Mouse (Mus musculus): ENCODE measurements at regions not wholly inside any gene's neighbourhood (a gene's known extent, or its start where the extent isn't known, plus 50 kb on each side); places are given as distances from the start of the nearest gene placed in this dataset.
"Not testable (repeated sequence)": the region's sequence is repeated elsewhere in the genome, so short reads cannot be mapped to it uniquely, and the experiment has no call there.

GRCm38 (mm10) chr9:85920745-85921614 lies 78.8 kb downstream of the Tpbg start:
- no peak for DNase-seq (ENCODE audit: low spot score)

- DNase-seq (ENCODE audit: low spot score): no peak
Observed at GRCm38 (mm10) chr9:85925259-85925658, 83.1 kb downstream of the Tpbg start.

GRCm38 (mm10) chr9:85932209-85932608 lies 90.0 kb downstream of the Tpbg start:
- DNase-seq (ENCODE audit: low spot score): no peak

DNA sequence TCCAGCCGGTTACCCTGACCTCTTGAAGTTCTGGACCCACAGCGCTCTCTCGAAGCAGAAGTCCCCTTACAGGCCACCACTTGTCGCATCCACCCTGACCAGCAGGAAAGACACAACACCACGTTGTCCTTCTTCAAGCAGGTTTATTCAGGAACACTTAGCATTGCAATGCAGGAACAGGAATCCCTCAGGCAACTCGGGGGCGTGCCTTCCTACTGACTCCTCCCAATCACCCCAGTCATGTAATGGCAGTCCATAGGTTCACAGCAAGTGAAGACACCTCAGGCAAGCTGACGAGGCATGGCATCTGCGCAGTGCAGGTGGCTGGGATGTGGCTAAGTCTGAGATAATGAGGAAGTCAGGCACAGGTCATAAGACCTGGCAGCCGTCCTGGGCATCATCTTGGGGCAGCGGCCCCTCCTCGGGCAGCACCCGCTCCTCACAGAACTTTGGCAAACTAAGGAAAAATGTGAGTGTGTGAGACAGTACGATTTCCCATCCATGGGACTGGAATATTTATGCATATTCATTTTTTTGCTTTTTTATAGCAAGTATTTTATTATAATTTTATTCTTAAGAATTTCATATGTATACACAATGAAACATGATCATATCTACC lies 101.0 kb downstream of the Tpbg start:
- DNase-seq (ENCODE audit: low spot score): not testable (repeated sequence)

GRCm38 (mm10) chr9:85948495-85949137 lies 106.4 kb downstream of the Tpbg start:
- DNase-seq (ENCODE audit: low spot score): no peak

DNA sequence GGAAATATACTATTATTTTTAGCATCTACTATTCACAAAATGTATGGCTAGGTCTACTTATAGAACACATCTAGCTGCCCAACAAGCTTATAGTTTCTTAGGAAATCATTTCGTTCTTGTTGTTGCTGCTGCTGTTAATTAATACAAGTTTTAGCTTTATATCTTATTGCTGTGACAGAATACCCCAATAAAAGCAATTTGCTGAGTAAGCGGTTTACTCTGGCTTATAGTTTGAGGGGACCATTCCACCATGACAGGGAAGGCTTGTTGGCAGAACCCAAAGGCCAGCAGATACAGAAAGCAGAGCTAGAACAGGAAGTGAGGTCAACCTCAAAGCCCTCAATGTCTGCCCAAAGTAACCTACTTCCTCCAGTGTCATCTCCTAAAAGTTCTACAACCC lies 109.6 kb downstream of the Tpbg start:
- DNase-seq (ENCODE audit: low spot score): no peak

- DNase-seq (ENCODE audit: low spot score): no peak
Observed at GRCm38 (mm10) chr9:85970076-85970475, 127.9 kb downstream of the Tpbg start.

DNA sequence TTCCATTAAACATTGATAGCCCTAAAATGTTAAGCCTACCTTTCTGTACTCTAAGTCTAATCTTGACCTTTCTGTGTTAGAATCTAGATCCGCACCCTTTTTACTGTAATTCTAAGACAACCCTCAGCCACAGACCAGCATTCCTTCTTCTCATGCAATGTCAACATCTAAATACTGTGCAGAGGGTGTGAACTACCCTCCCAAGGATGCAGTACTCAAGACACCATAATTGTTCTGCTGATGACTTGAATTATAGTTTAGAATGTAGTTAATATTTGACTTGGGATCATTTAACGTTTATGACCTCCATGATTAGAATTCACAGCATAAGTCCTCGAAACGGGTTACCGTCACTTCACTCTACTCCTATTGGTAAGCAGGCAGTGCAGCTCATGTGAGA lies 139.2 kb downstream of the Tpbg start:
- no peak for DNase-seq (ENCODE audit: low spot score)

DNA sequence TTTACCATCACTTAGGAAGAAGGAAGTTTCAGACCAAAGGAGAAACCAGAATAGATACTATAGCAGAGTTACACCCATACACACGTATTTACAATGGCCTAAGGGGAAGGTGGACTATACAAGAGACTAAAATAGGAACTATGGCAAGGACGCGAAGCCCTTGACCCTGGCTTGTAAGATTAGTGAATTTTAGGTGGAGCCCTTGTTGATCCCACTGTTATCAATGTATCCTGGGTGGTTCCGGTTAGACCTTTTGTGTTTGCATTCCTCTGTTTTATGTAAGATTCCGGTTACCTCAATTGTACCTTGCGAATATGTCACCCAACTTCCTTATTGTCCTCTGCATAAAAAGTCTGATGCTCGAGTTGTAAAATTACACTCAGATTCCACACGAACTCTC lies 141.3 kb downstream of the Tpbg start:
- not testable (repeated sequence) for DNase-seq (ENCODE audit: low spot score)

- no peak for DNase-seq (ENCODE audit: low spot score)
Observed at GRCm38 (mm10) chr9:85985671-85986070, 143.5 kb downstream of the Tpbg start.

DNA sequence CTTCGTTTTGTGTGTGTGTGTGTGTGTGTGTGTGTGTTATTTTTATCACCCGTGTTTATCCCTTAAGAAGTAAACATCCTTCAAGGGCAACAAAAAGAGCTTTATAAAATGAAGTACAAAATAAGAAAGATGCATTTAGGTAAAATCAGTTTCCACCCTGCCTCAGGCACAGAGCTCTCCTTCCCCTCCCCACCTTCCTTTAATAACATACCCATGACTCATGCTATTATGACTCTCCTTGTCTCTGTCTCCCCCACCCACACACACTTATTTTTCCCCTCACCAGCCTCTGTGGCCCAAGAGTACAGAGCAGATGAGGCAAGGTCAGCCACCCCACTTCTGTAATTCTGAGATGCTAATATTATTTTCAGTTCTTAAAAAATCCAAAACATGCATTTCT lies 144.0 kb downstream of the Tpbg start:
- DNase-seq (ENCODE audit: low spot score): no peak

GRCm38 (mm10) chr9:86002996-86003395 lies 160.8 kb downstream of the Tpbg start:
- DNase-seq (ENCODE audit: low spot score): no peak

DNA sequence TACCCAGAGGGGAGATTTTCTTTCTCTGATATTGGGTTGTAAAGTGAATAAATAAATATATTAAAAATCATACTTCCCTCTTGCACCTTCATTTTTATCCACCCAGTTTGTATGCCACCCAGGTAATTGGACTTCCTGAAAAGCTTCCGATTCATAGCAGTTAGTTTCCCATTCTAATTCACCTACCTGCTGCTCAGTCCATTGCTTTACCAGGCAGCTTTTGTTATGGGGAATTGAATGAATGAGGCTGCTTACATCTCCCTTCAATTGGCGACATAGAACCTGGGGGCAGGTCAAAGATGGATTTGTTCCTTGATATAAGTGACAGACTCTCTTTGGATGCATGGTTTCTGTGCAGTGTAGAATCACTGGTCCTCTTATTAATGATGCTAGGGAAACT lies 169.5 kb downstream of the Tpbg start:
- DNase-seq (ENCODE audit: low spot score): no peak

DNA sequence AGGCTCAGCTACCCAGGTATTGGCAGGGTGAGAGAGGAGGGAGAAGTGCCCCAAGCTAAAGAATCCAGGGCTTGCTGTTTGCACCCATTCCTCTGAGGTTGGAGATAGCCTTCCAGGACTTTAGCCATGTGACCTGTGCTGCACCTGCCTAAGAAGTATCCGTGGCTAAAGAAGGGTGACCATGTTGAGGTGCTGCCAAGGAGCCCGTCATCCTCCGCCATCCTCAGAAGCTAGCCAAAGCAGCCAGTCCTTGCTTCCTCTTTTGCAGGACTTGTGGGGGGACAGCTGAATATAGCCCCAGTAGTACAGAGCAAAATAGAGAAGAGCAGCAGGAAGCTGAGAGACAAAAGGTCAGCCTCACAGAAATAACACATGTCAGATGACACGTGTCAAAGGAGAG lies 173.7 kb downstream of the Tpbg start:
- no peak for DNase-seq (ENCODE audit: low spot score)

- DNase-seq (ENCODE audit: low spot score): no peak
Observed at GRCm38 (mm10) chr9:86020133-86020532, 178.0 kb downstream of the Tpbg start.

- DNase-seq (ENCODE audit: low spot score): no peak
Observed at GRCm38 (mm10) chr9:86020765-86021164, 178.6 kb downstream of the Tpbg start.

DNA sequence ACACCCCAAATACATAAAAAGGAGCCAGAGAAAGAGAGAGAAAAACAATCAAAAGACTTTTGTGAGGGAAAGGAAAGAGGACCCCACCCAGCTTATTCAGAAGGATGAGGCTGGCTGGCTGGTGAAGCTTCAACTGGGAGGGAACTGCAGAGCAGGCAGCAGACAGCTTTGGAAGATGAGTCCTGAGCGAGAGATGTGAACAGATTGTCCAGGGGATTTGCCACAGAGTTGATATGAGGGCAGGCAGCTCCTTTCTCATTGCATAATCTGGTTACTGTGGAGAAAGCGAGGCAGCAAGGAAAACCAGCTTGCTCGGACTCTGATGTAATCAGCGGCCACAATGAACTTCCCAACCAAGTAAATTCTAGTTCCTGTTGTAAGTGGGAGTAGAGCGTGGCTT lies 188.6 kb downstream of the Tpbg start:
- no peak for DNase-seq (ENCODE audit: low spot score)

DNA sequence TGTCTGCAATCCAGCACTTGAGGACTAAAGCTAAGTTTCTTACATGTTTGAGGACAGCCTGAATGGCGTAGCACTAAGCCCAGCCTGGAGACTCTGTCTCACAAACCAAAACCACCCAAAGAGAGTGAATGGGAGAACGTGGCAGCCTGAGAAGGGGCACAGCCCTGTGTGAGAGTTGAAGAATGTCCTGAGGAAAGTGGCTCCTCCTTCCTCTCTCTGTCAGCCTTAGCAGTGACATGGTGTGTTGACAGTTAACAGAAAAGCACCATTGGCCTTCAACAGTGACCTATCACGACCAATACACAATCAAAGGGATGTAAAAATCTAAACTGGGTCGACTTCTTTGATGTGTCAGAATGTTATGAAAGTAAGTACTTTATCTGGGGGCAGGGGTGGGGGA lies 201.9 kb downstream of the Tpbg start:
- DNase-seq (ENCODE audit: low spot score): no peak

DNA sequence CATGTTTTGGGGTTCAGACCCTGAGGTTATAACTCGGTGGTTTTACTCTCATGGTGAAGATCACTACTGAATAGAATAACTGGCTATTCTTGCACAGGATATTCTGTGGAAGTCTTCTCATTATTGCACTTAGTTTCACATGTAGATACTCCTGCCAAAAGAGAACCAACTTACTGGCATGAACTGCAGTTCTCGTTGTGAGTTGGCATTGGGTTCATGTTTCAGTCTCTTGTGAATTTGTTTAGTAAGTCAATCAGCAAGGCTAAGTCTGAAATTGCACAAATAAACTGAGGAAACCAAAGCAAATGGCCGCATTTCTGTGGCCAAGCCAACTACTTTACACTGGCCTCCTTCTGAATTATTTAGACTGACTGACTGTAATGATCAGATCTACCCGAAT lies 215.9 kb downstream of the Tpbg start:
- peak; percentile 74 for DNase-seq (ENCODE audit: low spot score)

DNA sequence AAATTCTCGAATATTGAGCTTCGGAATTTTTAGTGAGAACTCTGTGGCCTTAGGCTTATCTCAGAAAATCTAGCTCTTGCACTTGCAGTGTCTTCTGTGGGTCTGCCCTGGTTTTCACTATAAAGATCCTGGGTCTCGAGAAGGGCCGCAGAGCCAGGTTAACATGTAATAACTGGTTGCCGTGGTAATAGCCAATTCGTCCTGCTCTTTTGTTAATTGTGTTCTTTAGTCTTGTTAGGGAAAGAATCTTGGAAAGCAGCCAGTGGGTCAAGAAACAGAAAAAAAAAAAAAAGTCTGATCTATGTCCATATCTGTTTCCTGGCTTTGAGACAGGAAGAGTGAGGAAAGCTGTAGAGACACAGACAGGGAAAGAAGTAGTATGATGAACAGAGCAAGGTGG lies 217.9 kb downstream of the Tpbg start:
- no peak for DNase-seq (ENCODE audit: low spot score)

GRCm38 (mm10) chr9:86061230-86061629 lies 219.1 kb downstream of the Tpbg start:
- DNase-seq (ENCODE audit: low spot score): no peak

DNA sequence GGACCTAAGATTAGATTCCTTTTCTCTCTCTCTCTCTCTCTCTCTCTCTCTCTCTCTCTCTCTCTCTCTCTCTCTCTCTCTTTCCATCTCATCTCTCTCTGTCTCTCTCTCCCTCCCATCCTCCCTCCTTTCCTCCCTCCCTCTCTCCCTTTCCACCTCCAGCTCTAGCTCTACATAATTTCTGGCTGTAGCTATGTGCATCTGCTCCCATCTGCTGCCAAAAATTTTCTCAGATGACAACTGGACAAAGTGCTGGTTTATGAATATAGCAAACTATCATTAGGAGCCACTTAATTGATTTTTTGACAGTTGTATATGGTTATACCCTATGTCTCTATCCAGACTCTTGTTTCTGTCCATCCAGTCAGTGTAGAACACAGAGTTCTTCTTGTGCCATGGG lies 237.1 kb downstream of the Tpbg start:
- DNase-seq (ENCODE audit: low spot score): no peak

DNA sequence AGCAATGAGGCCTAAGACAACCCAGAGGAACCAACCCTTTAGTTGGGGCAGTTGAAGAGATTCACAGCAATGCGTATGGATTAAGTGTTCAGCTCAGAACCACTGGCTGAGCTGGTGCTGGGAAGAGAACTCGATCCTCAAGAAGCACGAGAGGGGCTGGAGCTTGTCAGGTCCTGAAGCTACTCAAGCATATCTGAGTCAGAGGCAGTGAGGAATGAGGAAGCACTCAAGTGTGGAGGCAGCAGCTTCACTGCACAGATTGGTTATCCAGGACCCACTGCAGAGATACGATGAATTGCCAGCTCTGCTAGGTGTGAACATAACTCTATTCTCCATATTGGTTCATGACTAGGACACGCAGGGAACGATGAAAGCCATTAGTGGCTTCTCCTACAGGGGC lies 239.7 kb downstream of the Tpbg start:
- no peak for DNase-seq (ENCODE audit: low spot score)

Measured in adipocyte (in vitro differentiated cells).